In the genomic region with DNA sequence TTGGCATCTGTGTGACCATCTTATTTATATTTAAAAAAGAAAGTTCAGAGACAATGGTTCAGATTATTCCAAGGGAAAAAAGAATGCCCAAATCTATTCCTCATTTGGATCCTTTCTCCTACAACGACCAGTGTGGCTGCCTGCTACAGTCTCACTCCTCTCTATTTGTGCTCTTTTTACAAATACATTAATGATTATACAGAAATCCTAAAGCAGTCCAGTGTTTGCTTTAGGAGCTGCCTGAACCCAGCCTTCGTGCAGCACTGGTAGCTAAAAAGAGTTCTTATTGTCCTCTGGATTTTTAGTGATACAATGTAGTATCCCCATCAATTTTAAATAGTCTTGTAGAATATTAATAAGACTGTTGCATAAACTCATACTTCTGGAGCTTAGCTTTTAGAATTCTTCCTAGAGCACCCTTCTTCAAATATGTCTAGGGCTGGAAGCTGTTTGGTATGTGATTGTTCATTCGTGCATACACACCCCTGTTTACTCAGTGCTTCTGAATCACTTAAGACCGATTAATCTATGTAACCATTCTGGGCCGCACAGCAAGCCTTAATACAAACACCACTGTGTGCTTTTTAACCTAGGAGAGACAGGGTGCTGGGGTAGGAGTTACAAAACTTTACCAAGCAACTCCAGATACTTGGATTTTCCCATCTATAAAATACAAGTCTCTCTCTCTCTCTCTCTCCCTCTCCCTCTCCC, we compare ENCODE assay signal across 19 mouse cellular contexts.
DNase-seq lines count a peak whose midpoint lies in the region; ATAC-seq and TF ChIP-seq lines count a peak whose summit lies in the region.
"Had no signal": no experiment of that assay in that cellular context is flagged by ENCODE, and none has a peak within 500 bp of the region (broad histone marks: within the 10 kb centered on the region; RNA-seq: fewer than 3 reads in every experiment).

No protein-coding gene starts in this region.

- H3K9me3 ChIP-seq in kidney, embryonic 15.5 days (replicated peaks): no peaks in the 10 kb centered on the region
- no peaks in the 10 kb centered on the region for H3K9me3 ChIP-seq in lung, embryonic 16.5 days (ENCODE audit: control insufficient read depth, low read length)
- H3K9me3 ChIP-seq in liver, embryonic 16.5 days (replicated peaks; ENCODE audit: control insufficient read depth, low read length): no peaks in the 10 kb centered on the region
- no peaks in the 10 kb centered on the region for H3K9me3 ChIP-seq in stomach, postnatal 0 days (ENCODE audit: control insufficient read depth, low read length)
- H3K9me3 ChIP-seq: embryonic facial prominence, embryonic 12.5 days; heart, embryonic 13.5 days; limb, embryonic 15.5 days; neural tube, embryonic 13.5 days had no signal

- H3K9ac ChIP-seq in kidney, embryonic 15.5 days: no peak overlapping the region
- no peak overlapping the region for H3K9ac ChIP-seq in lung, embryonic 16.5 days (ENCODE audit: low read length)
- no peak overlapping the region for H3K9ac ChIP-seq in liver, embryonic 16.5 days (ENCODE audit: low read depth, low read length)
- H3K9ac ChIP-seq in stomach, postnatal 0 days (ENCODE audit: low read length): no peak overlapping the region
- H3K9ac ChIP-seq: embryonic facial prominence, embryonic 12.5 days; heart, embryonic 13.5 days; limb, embryonic 15.5 days; neural tube, embryonic 13.5 days had no signal

- H3K4me3 ChIP-seq in kidney, embryonic 15.5 days (replicated peaks): no peak overlapping the region
- H3K4me3 ChIP-seq in lung, embryonic 16.5 days (ENCODE audit: low read length): no peak overlapping the region
- H3K4me3 ChIP-seq in lung, adult 2 months (replicated peaks; ENCODE audit: extremely low read depth, low read depth, low read length): no peak overlapping the region
- H3K4me3 ChIP-seq in liver, embryonic 16.5 days (ENCODE audit: low read depth, low read length): no peak overlapping the region
- no peak overlapping the region for H3K4me3 ChIP-seq in stomach, postnatal 0 days (ENCODE audit: low read depth, low read length)
- H3K4me3 ChIP-seq: embryonic facial prominence, embryonic 12.5 days; heart, embryonic 13.5 days; limb, embryonic 15.5 days; neural tube, embryonic 13.5 days had no signal

- no peaks in the 10 kb centered on the region for H3K36me3 ChIP-seq in kidney, embryonic 15.5 days
- no peaks in the 10 kb centered on the region for H3K36me3 ChIP-seq in lung, embryonic 16.5 days (ENCODE audit: control insufficient read depth, insufficient read depth, low read length)
- no peaks in the 10 kb centered on the region for H3K36me3 ChIP-seq in liver, embryonic 16.5 days (ENCODE audit: control insufficient read depth, insufficient read depth)
- no peaks in the 10 kb centered on the region for H3K36me3 ChIP-seq in stomach, postnatal 0 days (ENCODE audit: control insufficient read depth, insufficient read depth, low read length)
- H3K36me3 ChIP-seq: embryonic facial prominence, embryonic 12.5 days; heart, embryonic 13.5 days; limb, embryonic 15.5 days; neural tube, embryonic 13.5 days had no signal

- no peak for DNase-seq in kidney, adult 8-10 months
- no peak for DNase-seq in lung, adult 2 months
- peak; percentile 48 for DNase-seq in stomach, postnatal 0 days (ENCODE audit: low spot score)
- no peak for DNase-seq in neural tube, embryonic 10.5 days (ENCODE audit: extremely low spot score, low spot score)
- DNase-seq in ovary, postnatal 36 days (ENCODE audit: low spot score): no peak
- DNase-seq: adrenal gland, postnatal 25 days; B cell, adult 2 months; cerebellum, adult 18-20 months; kidney, postnatal 36 days; right cerebral cortex, postnatal 14 days had no signal

- TF ChIP-seq CTCF in lung, adult 2 months (IDR thresholded peaks at IDR 0.05; ENCODE audit: insufficient read depth, low read length): no peak
- no peak for TF ChIP-seq CTCF in stomach, postnatal 0 days (IDR thresholded peaks at IDR 0.05; ENCODE audit: low read depth)

- no peak for ATAC-seq in kidney, embryonic 15.5 days (replicated peaks; ENCODE audit: low FRiP score)
- peak; percentile 93 for ATAC-seq in lung, embryonic 16.5 days (ENCODE audit: low read depth)
- peak; percentile 84 for ATAC-seq in liver, embryonic 16.5 days (ENCODE audit: low read depth)
- peak; percentile 97 for ATAC-seq in stomach, postnatal 0 days (ENCODE audit: low FRiP score, low TSS enrichment)
- ATAC-seq: activated CD4-positive, CD25-positive, alpha-beta regulatory T cell, adult 4 months; forebrain, embryonic 16.5 days had no signal

- TF ChIP-seq EP300 in stomach, postnatal 0 days (optimal IDR thresholded peaks at IDR 0.05): no peak

- TF ChIP-seq POLR2A in lung, adult 2 months (IDR thresholded peaks at IDR 0.05; ENCODE audit: borderline replicate concordance, extremely low read depth, low read depth, low read length): no peak

- peak overlapping the region; percentile 49; the same call in 1 of the 2 replicates for H3K27ac ChIP-seq in kidney, embryonic 15.5 days
- peak overlapping the region; percentile 90 for H3K27ac ChIP-seq in lung, embryonic 16.5 days (ENCODE audit: low read length)
- 0 out of 2 replicates have a peak overlapping the region, but pooled peaks have one; percentile 10 for H3K27ac ChIP-seq in liver, embryonic 16.5 days (ENCODE audit: low read length)
- peak overlapping the region; percentile 74 for H3K27ac ChIP-seq in stomach, postnatal 0 days (replicated peaks)
- H3K27ac ChIP-seq: embryonic facial prominence, embryonic 12.5 days; heart, embryonic 13.5 days; limb, embryonic 15.5 days; neural tube, embryonic 13.5 days had no signal

- 63% methylated on average over 5 of the region's 5 CpGs for WGBS in kidney, embryonic 15.5 days
- 44% methylated on average over 5 of the region's 5 CpGs for WGBS in lung, embryonic 16.5 days
- WGBS in lung, adult 2 months: 50% methylated on average over 5 of the region's 5 CpGs
- 50% methylated on average over 5 of the region's 5 CpGs for WGBS in liver, embryonic 16.5 days (ENCODE audit: insufficient replicate concordance)
- WGBS in stomach, postnatal 0 days: 21% methylated on average over 5 of the region's 5 CpGs

- no peaks in the 10 kb centered on the region for H3K27me3 ChIP-seq in kidney, embryonic 15.5 days
- no peaks in the 10 kb centered on the region for H3K27me3 ChIP-seq in lung, embryonic 16.5 days (ENCODE audit: control insufficient read depth, insufficient read depth, low read depth, low read length)
- no peaks in the 10 kb centered on the region for H3K27me3 ChIP-seq in liver, embryonic 16.5 days (ENCODE audit: control insufficient read depth, insufficient read depth, low read depth, low read length)
- H3K27me3 ChIP-seq in stomach, postnatal 0 days (ENCODE audit: control insufficient read depth, insufficient read depth, low read length): no peaks in the 10 kb centered on the region
- H3K27me3 ChIP-seq: embryonic facial prominence, embryonic 12.5 days; heart, embryonic 13.5 days; limb, embryonic 15.5 days; neural tube, embryonic 13.5 days had no signal

- peaks cover 13% of the 10 kb centered on the region; the same call in 1 of the 2 replicates for H3K4me1 ChIP-seq in kidney, embryonic 15.5 days
- H3K4me1 ChIP-seq in lung, embryonic 16.5 days (replicated peaks; ENCODE audit: control insufficient read depth, insufficient read depth, low read length): peaks cover 6% of the 10 kb centered on the region
- peaks cover 3% of the 10 kb centered on the region for H3K4me1 ChIP-seq in lung, adult 2 months (ENCODE audit: control insufficient read depth, insufficient read depth, low read length)
- no peaks in the 10 kb centered on the region; the same call in 1 of the 2 replicates for H3K4me1 ChIP-seq in liver, embryonic 16.5 days (ENCODE audit: control insufficient read depth, low read depth, low read length)
- no peaks in the 10 kb centered on the region for H3K4me1 ChIP-seq in stomach, postnatal 0 days (replicated peaks; ENCODE audit: control insufficient read depth, insufficient read depth)
- H3K4me1 ChIP-seq: embryonic facial prominence, embryonic 12.5 days; limb, embryonic 15.5 days; neural tube, embryonic 13.5 days had no signal

- no peak overlapping the region for H3K4me2 ChIP-seq in kidney, embryonic 15.5 days
- H3K4me2 ChIP-seq in lung, embryonic 16.5 days (ENCODE audit: low read depth, low read length): no peak overlapping the region
- H3K4me2 ChIP-seq in liver, embryonic 16.5 days (ENCODE audit: low read depth, low read length): peak overlapping the region; percentile 20; the same call in 1 of the 2 replicates
- H3K4me2 ChIP-seq in stomach, postnatal 0 days (replicated peaks; ENCODE audit: low read depth): no peak overlapping the region
- H3K4me2 ChIP-seq: embryonic facial prominence, embryonic 12.5 days; heart, embryonic 13.5 days; limb, embryonic 15.5 days; neural tube, embryonic 13.5 days had no signal

Comparison
In these comparisons a context has a peak if more than half of its experiments do, and no peak if none do; other contexts are left out.
1. H3K27ac ChIP-seq: peak in every context shown above with its lines; median percentile 90 in lung, embryonic 16.5 days; 74 in stomach, postnatal 0 days; 49 in kidney, embryonic 15.5 days; 10 in liver, embryonic 16.5 days.